Mouse (Mus musculus): ENCODE data around the gene 2300009A05Rik.

2300009A05Rik gene

DNA sequence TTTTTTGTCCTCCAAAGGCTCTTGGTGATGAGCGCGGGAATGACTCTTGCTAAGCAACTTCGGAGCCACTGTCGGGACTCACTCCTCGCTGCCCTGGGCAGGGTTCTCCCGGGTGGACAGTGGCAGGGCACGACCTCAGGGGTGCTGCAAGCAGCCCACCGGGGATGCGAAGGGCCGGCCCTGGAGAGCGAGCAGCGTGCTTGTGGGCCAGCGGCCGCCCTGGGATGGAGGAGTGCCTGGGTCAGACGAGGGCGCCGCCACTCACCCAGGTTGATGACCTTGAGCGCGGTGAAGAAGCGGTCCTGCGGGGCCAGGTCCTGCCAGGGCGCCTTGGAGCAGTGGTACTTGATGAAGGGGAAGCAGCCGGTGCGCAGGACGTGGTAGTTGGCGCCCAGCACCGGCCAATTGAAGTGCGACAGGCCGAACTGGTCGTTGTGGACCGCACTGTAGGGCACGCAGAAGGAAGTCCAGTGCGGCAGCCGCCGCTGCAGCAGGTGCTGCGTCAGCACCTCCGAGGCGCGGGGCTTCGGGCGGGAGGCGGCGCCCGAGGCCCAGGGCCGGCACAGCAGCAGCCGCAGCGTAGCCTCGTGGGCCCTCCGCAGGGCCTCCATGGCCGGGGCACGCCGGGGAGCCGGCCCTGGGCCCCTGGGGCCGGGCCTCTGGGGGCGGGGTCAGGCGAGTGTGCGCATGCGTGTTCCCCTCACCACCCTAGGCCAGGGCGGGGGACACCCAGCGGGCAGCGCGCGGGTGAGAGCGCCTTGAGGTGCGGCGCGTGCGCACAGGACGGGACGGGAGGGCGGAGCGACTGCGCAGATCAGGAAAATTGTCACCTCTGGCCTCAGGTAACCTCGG lies at the start of gene 2300009A05Rik:
TSS of gene 2300009A05Rik (minus strand) at position 636 of the 852 bp plus-strand sequence.
- DNase-seq (ENCODE audit: extremely low read depth, low read depth, low spot score), result no peak

DNA sequence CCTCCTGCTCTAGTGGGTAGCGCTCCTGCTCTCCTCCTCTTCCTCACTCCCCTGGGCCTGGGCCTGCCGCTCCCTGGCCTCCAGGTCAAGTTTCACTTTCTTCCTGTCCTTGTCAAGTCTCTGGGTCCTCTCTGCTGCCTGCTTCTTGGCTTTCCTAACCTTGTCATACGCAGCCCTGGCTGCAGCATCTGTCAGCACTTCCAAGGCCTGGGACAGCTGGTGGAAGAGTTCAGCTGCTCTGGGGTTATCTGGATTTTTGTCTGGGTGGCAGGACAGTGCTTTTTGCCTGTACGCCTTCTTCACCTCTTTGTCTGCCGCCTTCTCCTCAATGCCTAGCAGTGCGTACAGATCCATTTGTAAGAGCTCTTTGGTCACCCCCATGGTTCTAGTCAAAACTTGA lies 44.6 kb upstream of the 2300009A05Rik start:
- no peak for DNase-seq (ENCODE audit: extremely low read depth, low read depth, low spot score)

DNA sequence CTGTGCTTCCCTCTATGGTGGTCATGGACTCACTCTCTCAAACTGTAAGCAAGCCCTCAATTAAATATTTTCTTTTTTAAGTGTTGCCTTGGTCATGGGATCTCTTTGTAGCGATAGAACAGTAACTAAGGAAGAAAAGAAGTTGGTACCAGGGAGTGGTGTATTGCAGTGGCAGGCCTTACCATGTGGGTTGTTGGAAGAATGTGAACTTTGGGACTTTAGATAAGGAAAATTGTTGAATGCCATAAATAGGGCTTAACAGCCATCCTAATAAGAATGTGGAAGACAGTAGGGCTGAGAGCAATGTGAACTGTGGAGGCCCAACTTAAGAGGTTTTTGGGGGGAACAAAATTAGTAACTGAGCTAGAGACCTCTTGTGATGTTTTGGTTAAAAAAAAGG lies 31.6 kb upstream of the 2300009A05Rik start:
- no peak for DNase-seq (ENCODE audit: extremely low read depth, low read depth, low spot score)

DNA sequence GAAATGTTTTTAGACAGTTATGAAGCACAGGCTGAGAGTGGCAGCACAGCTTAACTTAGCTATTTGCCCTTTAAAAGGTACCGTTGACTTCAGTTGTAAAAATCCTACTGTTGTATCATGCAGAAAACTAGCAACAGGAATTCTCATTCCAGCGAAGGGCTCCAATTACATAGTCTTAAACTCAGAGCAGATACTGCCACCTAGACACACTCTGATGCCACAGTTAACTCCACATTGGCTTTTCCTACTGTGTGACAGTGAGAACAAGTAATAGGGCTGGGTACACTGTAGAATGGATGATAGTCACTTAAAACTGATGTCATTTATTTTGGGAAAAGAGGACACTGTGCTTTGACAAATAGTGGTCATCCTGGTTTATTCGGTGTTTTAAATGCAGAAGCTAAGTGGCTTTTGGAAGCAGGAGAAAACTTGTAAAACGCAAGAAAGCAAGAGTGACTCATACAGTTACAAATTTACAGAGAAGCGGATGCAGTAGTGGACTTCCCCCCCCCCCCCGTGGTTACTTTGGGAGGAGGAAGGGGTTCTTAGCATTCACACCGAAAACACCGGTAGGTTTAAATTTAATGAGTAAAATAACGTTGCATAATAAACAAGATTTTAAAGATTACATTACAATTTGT lies 22.2 kb upstream of the 2300009A05Rik start:
- no peak for DNase-seq (ENCODE audit: extremely low read depth, low read depth, low spot score)

DNA sequence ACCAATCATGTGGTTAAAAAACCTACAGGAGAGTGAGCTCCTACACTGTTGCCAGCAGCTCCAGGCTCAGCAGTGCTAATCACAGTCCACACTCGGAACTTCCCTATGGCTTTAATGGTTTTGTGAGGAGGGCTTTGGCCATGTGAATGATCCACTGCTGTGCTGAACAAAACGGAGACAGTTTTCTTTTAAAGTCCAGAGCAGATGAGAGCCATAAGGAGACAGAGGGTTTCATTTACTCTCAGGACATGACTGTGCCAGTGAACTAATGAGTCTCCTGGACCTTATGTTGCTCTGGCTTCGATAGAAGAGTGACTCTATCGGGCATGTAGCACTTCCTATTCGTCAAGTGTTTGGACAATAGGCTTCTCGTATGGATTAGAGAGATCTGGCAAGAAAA lies 21.4 kb upstream of the 2300009A05Rik start:
- DNase-seq (ENCODE audit: extremely low read depth, low read depth, low spot score), result no peak

DNA sequence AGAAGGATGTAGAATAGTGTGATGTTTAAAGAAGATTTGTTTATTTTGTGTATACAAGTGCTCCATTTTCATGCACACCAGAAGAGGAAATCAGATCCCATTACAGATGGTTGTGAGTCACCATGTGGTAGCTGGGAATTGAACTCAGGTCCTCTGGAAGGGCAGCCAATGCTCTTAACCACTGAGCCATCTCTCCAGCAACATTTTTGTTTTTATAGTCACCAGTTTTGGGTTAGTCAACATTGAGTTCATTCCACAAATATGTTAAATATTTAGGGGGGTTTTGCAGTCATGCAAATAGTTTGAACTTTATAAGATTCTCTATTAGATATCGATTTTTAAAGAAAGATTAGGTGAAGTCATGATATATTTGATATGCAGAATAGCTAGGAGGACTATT lies 1.1 kb upstream of the 2300009A05Rik start:
- DNase-seq (ENCODE audit: extremely low read depth, low read depth, low spot score), result no peak

DNA sequence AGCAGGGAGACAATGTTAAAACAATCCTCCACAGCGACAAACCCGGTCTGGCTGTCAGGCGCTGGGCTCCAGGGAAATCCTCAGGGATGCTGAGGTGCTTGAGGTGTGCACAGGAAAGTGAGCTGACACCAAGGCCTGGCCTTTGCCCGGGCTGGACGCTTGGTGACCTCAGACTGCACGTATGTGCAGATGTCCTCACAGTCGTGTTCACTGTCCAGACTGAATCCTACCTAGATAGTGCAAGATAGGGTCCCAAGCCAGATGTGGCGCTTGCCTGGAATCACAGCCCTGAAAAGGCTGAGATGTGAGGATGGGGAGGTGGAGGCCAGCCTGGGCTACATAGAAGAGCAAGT lies 393 bp upstream of the 2300009A05Rik start:
- DNase-seq (ENCODE audit: extremely low read depth, low read depth, low spot score), result no peak

DNA sequence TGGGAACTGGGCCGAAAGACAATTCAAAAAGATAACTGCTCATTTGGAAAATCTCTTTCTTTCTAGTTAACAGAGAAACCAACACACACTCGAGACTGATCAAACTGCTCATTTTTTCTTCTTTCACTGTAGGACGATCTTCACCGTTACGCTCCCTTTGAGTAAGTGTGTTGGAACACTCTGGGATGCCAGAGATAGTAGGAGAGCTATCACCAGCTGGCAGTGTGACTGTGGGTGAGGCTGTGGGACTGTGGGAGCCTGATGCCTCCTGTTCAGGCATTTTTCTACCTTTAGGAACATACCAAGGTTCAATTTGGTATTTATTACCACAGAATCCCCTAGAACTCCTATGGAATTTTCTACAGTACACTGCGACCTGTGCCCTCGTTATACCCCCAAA lies 3.4 kb downstream of the 2300009A05Rik start:
- DNase-seq (ENCODE audit: extremely low read depth, low read depth, low spot score), result no peak

DNA sequence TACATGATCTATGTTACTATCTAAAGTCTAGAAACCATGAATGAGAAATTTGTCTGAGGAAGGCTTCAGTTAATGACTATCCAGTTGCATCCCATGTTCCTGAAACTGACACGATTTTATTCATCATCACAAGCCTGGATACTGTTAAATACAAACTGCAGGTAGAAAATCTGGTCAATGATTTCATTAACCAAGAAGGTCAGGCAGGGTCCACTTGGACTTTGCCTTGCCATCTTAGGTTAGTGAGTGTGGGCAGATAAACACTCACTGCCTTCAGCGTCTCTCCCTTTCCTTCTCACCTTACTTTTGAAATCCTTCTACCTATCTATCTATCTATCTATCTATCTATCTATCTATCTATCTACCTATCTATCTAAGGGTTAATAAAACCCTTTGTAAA lies 7.7 kb downstream of the 2300009A05Rik start:
- DNase-seq (ENCODE audit: extremely low read depth, low read depth, low spot score), result no peak

DNA sequence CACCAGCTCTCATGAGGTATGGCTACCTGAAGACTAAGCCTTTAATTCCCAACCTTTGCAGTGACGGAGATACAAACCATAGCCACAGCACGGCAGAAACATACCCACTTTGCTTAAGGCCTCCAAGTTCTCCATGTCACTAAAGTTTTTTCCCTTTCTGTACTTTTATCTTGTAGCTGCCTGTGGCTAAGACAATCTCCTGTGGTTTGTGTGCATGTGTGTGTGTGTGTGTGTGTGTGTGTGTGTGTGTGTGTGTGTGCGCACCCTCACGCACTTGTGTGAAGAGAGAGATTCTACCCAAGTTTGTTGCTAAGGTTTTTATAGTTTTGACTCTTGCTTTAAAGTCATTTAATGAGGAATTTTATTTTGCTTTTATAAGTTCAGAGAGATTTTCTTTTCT lies 16.3 kb downstream of the 2300009A05Rik start:
- DNase-seq (ENCODE audit: extremely low read depth, low read depth, low spot score), result no peak

DNA sequence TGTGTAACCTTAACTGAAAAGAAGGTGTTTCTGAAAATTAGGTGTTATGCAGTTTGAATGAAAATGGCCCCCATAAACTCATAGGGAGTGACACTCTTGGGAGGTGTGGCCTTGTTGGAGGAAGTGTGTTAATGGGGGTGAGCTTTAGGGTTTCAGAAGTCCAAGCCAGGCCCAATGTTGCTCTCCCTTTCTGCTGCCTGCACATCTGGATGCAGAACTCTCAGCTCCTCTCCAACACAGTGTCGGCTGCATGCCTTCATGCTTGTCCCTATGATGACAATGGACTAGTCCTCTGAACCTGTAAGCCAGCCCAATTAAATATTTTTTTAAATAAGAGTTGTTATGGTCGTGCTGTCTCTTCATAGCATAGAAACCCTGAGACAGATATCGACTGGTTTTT lies 18.7 kb downstream of the 2300009A05Rik start:
- no peak for DNase-seq (ENCODE audit: extremely low read depth, low read depth, low spot score)

DNA sequence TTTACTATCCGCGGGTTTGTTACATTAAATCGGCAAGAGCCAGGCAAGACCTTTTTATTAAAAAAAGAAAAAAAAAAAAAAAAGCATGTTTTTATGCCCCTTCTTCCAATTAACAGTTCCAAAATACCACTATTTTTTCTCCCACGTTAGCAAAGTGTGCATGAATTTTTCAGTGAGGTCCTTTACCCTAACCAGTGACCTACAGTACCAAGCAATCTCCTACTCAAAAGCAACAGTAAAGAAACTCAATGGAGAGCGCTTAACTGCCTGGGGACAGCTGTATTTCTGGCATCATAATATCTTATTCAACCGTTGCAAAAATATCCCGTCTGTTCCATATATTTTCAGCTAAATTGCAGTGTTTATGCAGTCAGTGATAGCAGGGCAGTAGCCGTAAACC lies 20.9 kb downstream of the 2300009A05Rik start:
- no peak for DNase-seq (ENCODE audit: extremely low read depth, low read depth, low spot score)

DNA sequence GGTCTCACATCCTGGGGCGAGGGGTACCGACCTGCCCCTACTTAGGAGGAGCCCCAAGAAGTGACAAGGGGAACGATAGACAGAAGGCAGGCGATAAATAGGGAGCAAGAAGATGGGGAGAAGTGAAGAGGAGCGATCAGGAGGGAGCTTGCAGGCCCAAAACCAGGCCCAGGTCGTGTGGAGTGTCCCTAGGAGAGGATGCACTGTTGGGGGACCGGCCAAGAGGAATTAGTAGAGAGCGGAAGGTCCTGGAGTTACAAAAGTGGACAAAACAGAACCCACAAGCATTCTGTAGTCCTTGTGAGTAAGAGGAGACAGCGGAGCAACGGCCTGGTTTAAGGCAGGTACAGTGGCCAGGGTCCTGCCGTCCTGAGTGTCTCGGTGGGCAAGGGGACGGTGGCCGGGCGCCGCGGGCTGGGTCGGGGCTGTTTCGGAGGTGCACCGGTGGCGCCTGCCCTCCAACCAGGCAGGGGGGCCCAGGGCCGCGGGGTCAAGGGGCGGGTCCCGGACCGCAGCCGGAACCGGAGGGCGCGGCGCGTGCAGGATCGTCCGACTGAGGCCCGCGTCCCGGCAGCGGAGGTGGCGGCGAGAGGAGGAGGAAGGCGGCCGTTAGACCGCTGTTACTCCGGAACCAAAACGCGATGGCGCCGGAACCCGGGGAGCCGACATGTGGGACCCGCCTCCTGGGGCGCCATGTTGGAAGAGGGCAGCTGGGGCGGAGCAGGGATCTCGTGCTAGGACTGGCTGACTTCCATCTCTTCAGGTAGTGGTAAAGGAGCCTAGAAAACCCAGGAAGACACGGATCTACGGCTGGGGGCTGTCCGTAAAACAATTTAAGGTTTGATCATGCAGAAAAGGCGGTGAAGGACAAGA lies 21.5 kb downstream of the 2300009A05Rik start, which contains the start of gene Map2k5:
TSS of gene Map2k5 (minus strand) at position 633 of the 873 bp plus-strand sequence.
- DNase-seq (ENCODE audit: extremely low read depth, low read depth, low spot score), result peak; percentile 21

DNA sequence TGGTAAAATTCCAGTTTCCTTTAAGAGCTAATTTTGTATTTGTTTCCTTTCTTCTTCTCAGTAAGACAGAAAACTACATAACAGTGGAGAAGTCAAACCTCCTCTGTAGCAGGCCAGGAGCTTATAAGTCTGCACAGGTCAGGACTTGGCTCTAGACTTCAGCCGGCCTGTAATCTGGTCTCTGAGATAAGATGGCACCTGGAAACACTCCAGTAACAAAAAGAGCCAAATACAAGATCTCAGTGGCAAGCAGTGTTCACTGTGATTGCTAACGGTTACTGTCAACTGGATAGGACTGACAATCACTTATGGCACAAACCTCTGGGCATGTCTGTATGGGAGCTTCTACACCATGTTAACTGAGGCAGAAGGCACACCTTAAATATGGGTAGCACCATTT lies 25.7 kb downstream of the 2300009A05Rik start:
- DNase-seq (ENCODE audit: extremely low read depth, low read depth, low spot score), result no peak

DNA sequence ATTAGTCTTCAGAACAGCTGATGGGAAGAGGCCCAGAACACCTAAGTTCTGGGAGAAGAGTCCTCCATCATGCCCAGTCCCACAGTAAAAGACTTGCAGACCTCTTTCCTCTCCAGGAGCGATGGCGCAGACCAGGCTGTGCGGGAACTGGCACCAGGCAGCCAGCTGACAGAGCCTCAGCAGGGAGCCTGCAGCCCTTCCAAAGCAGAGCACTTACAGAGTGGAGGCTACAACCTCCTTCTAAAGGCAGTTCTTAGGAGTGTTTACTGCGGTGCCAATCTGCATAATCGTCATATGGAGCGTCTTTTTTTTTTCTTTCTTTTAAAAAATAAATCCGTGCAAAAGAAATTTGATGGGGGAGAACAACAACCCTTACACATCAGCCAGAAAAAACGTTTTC lies 26.5 kb downstream of the 2300009A05Rik start:
- DNase-seq (ENCODE audit: extremely low read depth, low read depth, low spot score), result no peak

DNA sequence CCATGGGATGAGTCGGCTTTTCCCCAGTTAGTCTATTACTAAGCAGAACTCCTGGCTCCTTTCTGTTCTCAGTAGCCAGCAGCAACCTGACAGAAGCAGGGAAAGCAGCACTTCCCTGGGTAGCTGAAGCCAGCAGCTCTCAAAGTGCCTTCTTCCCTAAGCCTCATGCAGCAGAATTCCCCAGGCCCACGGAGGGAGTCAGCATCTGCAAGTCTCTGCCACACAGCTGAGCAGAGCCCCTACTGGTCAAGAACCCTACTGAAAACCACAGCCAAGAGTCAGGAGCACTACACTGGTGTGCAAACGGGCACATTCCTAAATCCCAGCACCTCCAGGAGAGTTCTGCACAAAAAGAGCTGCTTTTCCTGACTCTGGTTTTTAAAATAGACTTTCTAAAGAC lies 38.6 kb downstream of the 2300009A05Rik start:
- no peak for DNase-seq (ENCODE audit: extremely low read depth, low read depth, low spot score)

DNA sequence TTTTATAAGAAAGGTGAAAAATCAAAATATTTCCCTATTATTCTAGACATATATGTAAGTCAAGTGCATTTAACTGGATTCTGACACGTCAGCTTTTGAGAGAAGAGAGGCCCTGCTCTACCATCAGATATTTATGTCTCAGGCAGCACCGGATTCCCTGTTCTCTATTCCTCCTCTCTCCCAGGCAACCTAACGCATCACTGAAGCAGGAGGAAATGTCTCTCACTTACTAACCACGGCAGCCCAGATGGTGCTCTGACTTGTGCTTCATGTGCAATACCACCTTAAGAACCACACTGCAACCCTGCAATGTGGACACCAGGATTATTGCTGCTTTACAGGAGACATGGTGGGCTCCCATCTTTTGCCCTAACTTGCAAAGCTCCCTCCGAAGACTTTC lies 40.0 kb downstream of the 2300009A05Rik start:
- no peak for DNase-seq (ENCODE audit: extremely low read depth, low read depth, low spot score)

DNA sequence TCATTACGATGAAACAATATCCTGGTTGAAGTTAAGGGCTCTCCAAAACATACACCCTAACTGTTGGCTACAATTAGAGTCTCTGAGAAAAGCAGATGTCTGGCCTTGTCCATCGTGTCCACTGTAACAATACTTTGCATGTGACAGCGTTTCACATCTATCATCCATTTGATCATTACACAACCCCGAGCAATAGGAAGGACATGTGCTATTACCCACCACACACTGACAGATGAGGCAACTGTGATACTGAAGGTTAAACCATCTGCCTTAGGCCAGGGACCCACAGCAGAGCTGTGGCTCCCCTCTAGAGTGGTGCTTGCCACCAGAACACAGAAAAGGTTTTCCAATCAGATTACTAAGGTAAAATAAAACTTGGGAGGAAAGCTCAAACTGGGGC lies 42.3 kb downstream of the 2300009A05Rik start:
- DNase-seq (ENCODE audit: extremely low read depth, low read depth, low spot score), result no peak

DNA sequence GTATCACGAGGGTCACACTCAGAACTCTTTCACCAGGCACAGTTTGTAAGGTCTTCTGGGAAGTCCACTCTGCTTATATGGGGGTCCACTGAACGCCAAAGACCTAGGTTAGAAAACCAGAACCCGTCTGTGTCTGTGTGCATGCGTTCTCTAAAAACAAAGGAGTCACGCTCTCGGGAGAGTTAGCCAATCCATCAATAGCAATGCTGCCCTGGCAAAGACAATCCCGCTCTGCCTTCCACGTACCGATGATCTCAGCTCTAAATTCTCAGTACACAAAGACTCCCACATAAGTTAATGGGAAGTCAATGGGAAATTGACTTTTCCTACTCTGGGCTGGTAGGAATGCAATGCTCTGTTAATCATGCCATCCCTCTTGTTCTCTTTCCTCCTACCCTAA lies 42.8 kb downstream of the 2300009A05Rik start:
- DNase-seq (ENCODE audit: extremely low read depth, low read depth, low spot score), result no peak

DNA sequence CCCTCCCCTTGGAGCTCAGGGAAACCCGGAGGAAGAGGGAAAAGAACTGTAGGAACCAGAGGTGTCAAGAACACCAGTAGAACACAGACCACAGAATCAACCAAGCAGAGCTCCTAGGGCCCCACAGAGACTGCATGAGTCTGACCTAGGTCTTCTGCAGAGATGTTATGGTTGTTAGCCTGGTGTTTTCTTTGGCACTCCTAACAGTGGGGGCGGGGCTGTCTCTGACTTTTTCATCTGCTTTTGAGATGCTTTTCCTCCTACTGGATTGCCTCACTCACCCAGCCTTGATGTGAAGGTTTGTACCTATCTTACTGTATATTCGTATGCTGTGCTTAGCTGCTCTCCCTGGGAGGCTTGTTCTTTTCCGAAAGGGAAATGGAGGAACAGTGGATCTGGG lies 44.9 kb downstream of the 2300009A05Rik start:
- DNase-seq (ENCODE audit: extremely low read depth, low read depth, low spot score), result no peak

DNA sequence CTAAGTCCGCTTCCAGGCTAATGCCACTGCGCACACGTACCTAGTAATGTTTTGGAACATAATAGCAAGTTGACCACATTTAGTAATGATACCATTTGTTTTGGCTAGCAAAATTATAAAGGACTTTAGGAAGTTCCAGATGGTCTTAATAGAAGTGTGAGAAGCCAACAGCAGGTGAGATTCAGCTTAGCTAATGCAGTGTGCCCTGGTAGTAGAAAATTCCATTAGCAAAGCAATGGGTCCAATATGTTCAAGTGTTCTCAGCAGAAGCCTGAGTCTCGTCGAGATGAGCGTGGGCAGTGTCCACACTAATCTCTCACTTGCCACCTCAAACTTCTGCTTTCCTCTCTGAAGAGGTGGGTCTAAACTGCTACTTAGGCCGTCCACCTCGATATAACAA lies 49.0 kb downstream of the 2300009A05Rik start:
- DNase-seq (ENCODE audit: extremely low read depth, low read depth, low spot score), result no peak

DNA sequence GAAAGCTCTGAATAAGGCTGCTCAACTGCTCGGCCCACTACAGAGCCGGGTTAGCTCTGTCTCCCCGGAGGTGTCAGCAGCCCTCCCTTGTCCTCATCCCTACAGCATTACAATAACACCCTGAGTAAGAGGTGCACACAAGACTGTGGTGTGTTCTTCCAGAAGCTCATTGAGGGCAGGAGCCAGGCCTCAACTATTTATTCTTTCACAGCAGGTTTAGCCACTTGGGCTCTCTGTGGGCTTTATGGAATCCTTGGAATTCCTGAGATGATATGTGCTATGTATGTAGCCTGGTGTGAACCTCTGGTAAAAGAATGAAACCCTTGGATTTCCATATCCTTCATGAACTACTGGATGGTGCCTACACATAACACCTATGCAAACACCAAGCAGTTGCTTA lies 49.8 kb downstream of the 2300009A05Rik start:
- no peak for DNase-seq (ENCODE audit: extremely low read depth, low read depth, low spot score)

Data from fat pad, adult 2 months (tissue).